Mouse (Mus musculus): Measurements from ENCODE around the gene Gna13.

The Gna13 gene

DNA sequence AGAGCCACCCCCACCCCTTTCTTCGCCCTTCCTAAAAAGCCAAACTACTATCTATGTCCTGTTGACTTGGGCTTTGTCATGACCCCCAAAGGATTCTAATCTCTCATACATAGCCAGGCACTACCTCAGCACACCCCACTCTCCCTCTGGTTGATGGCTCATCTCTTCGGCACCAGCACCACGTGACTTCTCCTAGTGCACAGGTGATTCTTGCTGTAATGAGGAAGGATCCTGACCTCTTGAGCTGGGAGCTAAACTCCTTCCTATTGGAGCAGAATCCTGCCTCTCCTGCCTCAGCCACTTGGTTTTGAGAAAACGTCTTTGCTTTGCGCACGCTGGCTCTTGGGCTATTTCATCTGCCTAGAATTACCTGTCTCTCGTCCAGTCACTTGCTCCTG, 12.3 kb upstream of the Gna13 start:
- DNase-seq, result no peak

DNA sequence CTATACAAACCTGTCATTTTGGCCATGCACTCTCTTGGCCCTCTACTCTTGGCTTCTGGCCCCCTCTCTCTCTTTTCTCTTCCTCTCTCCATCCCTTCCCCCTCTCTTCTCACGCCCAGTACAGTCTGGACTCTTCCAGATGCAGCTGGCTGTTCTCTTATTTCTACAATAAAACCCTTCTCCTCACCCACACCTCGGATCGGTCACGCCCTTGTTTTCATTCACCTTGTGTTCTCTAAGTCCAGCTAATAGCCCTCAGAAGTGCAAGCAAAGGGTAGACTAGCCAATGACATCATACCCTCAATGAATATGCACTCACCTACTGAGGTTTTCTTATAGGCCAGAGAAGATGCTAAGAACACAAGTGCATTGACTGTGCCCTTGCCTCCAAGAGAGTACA, 11.1 kb upstream of the Gna13 start:
- no peak for DNase-seq

DNA sequence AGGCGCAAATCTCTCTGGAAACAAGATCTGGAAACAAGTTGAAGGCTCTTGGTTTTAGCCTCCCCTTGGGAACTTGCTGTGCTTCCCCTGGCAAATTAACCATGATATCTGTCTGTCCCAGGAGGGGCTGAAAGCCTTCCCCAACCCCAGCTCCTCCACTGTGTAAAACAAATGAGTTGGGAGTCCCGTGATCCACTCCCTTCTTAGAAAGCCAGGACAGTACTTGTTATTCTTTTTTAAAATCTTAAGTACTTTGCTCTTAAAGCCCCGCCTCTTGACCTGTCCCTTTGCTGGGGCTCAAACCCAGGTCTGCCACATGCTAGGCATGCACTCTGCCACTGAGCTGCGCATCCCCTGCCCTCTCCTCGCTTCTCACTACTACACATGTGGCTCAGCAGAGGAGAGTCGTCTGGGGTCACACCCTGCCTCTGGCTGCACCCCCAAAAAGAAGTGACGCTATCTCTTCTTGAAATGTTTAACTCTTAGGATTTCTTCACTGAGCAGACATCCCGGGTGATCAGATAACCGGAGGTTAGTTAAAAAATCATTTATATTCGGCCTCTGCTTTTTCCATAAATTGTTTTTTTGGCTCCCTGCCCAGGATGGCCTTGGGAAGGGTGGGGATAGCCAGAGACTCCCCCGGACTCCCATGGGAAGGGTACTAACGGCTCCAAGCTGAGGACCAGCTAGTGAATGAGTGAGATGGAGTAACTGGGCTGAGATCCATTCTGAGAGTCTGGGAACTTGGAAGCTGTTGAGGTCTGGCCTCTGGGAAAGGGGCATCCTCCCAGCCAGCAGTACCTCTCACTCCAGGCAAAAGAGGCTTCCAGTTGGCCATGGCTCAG, 9.0 kb upstream of the Gna13 start:
- no peak for DNase-seq

DNA sequence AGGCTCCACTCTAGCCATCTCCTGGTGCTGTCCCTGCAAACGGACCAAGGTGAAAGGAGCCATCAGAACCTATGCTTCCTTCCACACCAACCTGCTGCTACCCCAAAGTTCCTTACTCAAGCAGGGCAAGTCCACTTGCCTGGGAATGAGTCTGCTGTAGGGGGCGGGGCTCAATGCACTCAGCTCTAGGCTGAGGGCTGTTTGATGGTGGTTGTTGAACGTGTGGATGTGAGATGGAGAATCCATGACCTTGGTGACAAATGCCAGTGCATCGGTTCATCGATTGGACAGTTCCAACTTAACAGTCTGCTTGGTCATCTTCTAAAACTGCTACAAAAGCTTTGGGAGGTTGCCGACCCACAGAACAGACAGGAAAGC, 8.4 kb upstream of the Gna13 start:
- no peak for DNase-seq

DNA sequence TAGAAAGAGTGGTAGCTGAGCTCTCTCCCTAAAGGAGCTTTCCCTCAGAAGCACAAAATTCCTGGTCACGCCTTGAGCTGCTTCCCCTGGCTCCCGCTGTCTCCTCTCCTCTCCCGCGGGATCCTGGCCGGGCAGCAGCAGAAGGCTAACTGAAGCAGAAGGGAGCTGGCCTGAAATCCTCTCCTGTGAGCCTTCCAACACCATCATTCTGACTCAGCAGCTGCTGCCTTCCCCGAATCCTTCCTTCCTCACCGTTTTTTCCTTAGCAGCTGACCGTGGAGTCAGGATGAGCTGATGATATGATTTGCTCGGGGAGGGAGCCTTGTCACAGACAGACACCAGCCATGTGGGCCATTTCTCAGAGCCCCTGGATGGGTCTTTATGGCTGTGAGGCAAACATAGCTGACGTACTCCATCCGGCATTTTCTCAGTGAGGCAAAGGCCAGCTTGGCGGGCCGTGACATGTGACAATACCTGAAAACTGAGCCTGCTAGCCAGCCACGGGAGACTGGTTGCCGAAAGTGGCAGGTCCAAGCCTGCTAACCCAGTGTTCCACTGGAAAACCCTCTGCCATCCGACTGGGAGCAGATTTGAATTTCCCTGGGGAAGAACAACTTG, 6.8 kb upstream of the Gna13 start:
- no peak for DNase-seq

DNA sequence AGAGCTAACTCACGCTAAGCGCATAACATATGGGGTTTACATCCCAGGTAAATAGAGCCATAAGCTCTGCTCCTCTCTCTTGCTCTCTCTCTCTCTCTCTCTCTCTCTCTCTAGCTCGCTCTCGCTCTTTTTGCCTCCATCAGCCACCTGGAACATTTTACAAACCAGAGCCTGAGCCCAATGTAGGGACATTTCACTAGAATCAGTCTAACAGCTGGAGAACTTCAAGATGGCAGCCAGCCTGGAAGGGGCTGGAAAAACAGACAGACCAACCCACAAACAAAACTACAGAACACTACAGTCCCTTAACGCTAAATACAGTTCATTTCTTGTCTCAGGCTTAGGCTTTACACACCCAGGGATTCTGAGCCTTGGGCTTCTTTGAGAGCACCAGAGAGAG, 5.5 kb upstream of the Gna13 start:
- no peak for DNase-seq

DNA sequence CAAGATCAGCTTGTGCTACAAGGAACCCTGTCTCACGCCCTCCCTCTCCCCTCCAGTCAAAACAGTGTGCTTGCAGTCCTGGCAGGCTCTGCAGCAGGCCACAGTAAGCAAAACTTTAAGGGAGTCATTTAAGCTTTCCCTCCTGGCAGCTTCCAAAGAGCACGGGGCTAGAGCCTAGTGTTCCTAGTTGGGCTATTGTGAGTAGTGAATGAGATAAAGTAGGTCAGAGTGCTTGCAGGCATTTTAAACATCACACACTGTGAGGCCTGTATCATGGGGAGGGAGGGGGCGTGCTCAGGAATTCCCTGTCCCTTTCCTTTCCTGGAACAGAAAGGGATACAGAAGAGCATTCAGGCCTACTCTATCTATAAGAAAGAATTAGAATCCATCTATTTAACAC, 4.1 kb upstream of the Gna13 start:
- DNase-seq, result no peak

DNA sequence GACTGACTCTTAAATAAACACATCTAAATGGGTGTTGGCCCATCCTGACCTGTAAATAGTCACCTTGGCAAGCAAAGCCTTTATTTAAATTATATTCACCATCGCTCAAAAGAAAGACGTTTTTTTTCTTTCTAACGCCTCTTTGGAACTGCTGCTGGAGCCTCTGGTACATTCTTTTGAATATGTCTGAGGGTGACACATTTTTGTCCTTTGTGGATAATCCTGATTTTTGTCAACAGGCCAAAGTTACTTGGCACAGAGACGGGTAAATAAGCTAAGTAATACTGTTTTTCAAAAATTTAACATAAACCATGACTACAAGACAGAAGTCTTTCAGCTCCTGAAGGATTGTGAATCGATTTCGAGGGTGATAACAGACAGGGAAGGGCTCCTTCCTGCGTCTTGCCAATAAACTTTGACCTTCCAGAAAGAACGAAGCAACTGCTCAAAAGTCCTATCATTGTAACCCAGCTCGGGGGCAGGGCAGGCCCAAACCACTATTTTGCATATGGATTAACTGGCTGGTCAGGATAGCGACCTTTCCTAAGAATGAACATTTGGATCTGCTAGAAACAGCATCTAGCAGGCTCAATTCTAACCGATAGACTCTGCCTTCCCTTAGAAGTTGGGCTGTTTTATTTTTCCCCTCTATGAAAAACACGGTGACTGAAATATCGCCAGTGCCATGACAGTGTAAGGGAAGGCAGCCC, 3.4 kb upstream of the Gna13 start:
- DNase-seq, result no peak

DNA sequence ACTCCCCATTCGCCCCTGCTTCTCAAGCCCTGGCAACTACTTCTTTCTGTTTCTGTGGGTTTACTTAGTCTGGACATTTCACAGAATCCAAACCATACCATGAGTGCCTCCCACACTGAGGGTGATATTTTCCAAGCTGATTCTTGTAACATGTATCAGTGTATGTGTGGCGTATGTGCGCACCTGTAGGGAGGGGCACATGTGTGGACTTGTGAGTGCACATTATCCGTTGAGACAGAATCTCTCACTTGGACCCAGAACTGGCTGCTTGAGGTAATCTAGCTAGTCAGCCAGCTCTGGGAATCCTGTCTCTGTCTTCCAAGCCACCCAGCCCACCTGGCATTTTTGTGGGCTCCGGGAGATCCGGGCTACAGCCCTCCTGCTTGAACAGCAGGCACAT, 2.5 kb upstream of the Gna13 start:
- no peak for DNase-seq

DNA sequence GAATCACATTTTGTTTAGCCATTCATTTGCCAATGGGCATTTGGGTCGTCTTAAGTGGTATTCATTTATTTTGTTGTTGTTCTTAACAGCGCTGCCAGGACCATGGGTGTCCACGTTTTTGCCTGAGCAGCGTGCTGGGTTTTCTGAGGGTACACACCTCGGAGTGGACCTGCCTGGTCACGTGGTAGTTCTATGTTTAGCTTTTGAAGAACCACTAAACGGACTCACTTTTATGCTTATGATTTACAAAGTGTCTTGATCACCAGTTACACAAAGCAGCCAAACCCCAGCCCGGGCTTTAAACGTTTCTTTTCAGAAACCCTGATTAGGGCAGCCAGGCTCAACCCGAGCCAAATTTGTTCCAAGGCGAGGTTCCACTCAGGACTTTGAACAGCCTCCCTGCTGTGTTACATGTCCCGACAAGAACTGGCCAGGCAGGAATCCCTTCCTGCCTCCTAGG, 2.0 kb upstream of the Gna13 start:
- DNase-seq, result no peak

DNA sequence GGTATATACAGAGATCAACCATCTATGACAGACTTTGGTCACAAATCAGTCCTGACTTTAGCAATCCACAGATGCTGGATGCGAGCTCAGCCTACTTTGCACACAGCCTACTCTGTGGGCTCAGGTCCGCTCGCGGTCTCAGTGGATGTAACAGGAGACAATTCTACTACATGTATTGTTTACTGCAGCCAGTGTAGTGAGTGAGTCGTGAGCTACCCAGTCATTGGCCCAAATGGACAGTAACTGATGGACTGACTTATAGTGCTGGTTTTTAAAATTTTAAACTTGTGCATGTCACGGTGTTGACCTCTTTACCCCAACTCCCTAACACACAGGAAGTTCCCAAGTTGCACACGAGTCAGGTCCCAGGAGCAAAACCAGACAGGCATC, 1.4 kb upstream of the Gna13 start:
- DNase-seq, result no peak

DNA sequence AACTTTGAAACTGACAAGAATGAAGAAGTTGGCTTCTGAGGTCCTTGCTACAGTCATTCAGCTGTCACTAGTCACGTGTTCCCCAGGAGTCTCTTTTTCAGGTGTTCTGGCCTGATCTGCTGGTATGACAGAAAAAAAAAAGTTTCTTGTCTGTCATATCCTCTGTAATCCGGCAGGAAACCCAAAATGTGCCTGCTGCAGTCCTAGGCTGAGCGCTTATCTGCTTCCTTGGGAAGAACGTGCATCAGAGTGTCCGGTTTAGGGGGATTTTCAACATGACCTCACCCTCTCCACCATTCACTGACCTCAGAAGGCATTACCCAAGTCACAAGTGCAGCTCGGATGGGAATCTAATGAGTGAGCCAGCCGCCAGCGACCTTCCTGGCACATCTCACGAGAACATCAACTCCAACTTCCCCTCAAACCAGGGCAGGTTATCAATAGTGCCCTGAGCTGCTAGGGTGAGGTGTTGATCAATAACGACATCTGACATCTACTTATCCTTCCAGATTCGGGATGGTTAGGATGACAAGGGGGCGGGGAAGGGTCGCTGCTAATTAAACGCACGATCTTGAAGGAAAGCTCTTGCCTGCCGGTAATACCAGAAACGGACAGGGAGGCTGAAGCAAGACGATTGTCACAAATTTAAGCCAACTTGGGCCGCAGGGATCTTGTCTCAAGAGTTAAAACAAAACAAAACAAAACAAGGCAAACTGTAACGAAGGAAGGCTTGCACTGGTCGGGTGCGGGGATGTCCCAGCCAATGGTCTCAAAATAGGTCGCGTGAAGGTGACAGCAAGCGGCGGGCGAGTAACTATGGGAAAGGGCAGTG, 784 bp upstream of the Gna13 start:
- DNase-seq, result no peak

DNA sequence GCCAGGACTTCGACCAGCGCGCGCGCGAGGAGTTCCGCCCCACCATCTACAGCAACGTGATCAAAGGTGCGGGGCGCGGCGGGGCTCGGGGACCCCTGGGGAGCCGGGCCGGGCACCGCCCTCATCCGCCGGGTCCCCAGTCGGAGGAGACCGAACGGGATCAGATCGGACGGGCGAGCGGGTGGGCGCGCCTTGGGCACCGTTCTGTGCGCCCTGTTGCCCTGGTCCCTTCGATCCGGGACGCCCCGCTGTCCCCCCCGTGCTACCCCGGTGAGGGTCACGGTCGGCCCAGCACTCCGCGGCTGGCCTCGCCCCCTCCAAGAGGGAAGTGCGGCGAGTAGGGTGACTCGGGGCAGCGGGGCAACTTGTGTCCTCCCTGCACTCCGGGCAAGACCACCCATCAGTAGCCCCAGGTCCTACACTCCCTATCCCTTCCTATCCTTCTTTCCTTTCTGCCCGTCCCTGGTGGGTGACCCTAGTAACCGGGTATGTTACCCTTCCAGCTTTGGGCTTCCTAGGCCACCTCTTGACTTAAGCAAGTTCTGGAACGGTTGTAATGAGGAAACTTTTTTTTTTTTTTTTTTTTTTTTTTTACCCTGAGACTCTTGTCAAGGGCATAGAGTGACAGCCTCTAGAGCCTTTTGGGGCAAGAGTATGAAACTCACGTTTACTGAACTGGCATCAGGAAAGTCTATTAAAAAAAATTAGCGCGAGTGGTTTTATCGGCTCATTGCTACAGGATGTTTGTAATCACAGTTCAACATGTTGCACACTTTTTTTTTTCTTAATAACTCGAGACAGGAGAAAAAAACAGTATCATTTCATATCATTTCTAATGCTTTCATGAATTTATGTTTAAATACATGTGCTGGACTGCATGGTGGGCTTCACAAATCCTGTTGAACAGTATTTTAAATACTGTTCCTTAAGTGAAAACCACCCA, 831 bp downstream of the Gna13 start:
- DNase-seq, result peak; percentile 62 to 71

DNA sequence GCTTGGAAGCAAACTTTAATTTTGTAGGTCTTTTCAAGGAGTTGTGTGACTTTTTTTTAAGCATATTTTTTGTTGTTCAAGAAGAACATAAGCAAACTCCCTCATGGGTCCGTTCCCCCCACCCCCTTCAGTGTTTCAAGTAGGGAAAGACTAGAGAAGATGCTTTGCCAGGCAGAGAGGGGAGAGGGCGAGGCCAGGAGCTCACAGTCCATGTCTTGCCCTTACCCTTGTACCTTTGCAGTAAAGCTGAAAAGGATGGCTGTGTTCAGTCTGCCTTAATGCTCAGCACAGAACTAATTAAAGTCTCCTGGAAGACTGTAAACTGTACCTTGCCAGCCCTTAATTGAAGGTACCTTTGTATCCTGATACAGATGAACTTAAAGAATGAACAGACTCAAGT, 1.7 kb downstream of the Gna13 start:
- DNase-seq, result no peak

DNA sequence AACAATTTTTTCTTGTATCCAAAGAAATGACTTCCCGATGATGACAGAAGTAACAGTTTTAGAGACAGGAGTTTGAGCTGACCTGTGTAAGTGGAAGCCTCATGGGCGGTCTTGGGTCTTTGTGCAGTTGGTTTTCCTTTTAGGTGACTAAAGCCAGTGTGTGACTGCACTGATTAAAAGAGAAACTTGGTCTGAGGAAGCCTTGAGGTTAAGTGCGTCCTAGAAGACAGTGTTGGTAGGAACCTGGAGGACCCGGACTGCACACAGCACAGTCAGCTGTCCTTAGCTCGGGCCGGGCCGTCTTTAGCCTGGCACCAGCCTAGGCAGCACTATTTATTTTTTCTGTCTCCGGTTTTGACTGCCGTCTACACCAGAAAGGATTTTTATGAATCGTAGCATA, 2.2 kb downstream of the Gna13 start:
- no peak for DNase-seq

DNA sequence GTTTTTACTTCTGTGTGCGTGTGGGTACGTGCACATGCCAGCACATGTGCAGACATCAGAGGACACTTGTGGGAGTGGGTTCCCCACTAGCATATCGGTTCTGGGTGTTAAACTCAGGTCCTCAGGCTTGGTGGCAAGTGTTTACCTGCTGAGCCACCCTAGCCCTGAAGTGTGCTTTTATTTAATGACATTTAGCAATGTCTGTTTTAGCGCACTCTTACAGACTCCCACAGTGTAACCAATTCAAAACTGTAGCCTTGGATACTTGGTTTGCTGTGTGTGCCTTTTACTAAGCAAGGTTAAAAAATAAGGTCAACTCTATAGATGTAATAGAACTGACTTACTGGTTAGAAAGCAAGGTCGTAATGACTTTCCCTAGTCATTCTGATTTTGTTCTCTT, 3.2 kb downstream of the Gna13 start:
- DNase-seq, result no peak

DNA sequence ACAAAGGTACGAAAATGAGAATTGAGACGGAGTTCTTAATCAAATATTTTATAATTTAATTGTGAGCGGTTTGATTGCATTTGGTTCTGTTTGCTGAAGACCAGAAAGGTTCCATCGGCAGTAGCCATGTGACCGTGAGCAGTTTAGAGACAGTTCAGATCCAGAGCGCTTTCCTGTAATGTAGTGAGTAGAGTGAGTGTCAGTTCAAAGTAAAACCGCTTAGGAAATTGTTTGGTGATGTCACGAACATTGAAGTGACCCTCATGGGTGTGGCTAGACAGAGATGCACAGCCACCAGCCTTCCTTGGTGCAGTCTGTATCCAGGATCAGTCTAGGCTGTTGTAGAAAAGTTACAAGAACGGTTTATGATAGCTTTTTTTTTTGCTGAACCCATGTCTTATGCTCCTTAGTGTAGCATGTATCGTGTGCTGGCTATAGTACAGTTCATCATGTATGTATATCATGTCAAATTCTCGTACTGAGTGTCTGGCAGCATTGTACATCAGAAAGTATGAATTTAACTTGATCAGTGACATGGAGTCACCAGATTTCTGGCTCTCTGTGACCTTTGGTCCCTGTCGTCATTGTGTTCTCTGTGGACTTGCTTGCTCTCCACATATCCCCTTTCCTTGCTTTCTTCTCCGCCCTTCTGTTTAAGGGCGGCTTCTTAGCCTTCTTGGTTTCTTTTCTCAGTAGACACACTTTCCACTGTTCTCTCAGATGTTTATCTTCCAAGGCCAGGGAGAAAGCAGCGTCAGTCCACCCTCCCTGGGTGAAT, 4.4 kb downstream of the Gna13 start:
- DNase-seq, result no peak

DNA sequence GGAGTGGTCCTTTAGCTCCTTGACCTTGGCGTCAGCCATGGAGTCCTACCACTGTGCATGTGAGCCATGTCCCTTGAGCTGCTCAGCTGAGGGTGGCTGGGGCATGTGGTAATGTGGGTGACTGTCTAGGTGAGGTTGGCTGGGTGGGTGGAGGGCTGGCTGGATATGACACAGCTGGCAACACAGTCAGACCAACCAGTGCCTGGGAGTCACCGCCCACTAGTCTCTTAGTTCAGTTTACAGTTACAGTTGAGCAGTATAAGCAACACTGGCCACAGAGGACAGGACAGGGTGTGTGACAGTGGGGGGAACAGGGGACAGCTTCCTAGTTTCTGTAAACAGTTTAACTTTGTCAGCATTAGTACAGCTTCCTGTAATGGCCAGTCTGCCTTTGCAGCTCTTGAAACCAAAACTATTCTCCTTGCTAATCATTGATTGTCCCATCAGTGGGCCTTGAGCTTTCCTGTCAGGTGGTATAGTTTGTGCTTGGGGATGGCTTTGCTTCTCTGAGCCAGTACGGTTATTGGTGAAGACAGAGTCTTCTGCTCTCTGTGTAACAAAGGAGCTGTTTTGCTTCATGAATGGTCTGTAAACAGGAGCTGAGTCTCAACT, 6.5 kb downstream of the Gna13 start:
- no peak for DNase-seq

DNA sequence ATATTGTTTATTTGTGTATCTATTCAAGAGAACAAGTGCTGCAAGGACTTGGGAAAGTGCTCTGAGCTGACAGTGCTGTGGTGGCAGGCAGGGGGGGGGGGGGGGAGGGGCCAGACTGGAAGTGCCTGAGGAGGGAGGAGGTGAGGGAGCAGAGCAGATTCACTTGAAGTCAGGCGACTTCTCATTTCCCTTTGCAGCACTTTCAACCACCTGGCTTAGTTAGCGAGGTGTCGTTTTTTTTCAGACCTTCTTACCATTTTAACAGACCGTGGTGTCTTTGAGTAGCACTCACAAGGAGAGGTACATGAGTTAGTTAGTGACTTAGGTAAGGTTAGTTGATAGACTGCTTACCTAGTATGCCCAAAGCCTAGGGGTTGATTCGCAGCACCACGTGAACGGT, 12.8 kb downstream of the Gna13 start:
- DNase-seq, result peak in 1 of 2 experiments; percentile 25

DNA sequence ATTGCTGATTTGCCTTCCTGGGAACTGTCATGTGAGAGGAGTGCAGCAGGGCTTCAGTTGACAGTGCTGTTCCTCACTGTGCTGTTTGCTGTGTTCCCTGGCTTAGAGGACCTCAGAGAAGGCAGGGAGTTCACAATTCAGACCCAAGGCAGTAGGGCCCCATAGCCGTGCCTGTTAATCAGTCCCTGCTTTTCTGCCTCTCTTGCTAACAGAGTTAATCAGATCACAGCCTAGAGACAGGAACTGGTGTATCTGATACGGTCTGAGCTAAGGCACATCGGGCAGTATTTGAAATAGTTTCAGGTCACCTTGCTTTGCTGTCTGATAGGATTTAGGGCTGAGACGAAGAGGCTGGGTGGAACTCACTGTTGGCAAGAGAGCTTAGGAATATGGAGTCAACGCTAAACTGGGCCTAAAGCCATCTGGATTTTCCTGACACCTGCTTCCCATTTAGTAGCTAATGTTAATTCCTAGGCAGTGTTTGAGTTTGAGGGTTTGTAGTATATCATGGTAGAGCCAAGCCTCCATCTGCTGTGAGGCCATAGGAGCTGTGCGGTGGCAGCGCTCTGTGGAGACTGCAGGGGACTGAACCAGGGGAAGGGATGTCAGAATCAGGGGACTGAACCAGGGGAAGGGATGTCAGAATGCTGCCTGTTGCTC, 14.0 kb downstream of the Gna13 start:
- DNase-seq, result no peak
